Mouse (Mus musculus): ENCODE results near the gene Mup16. TPM values are rescaled to one million over a fixed set of nuclear protein-coding genes. Genes with fewer than 3 reads are reported as not detected.

Mup16 gene
- not detected for polyA plus RNA-seq (2017; shearing (Covaris generic))

GRCm38 (mm10) chr4:61519431-61519830, at the start of gene Mup16:
Gene Mup16, minus strand, starts transcription at chr4:61519531.

Other genes starting within 250 kb of the Mup16 start
- gene Mup14, start 215.5 kb downstream of the Mup16 start, polyA plus RNA-seq (2017; shearing (Covaris generic)) = not detected
- not detected for gene Mup15, start 79.8 kb downstream of the Mup16 start, polyA plus RNA-seq (2017; shearing (Covaris generic))
- gene Mup17, start 76.3 kb upstream of the Mup16 start, polyA plus RNA-seq (2017; shearing (Covaris generic)) = not detected
- gene Mup18, start 154.6 kb upstream of the Mup16 start, polyA plus RNA-seq (2017; shearing (Covaris generic)) = not detected

All from inflammation-experienced regulatory T-cells, adult 16 weeks (primary cell).